Mouse (Mus musculus) hindbrain, embryonic 15.5 days (tissue): ENCODE measurements at regions not wholly inside any gene's neighbourhood (a gene's known extent, or its start where the extent isn't known, plus 50 kb on each side); places are given as distances from the start of the nearest gene placed in this dataset.

Source experiments
- ATAC-seq: fragments of 200-750 bp; cut with Nextera tagmentation; 2 replicates; pipeline ENCODE4 v1.8.0; 2017; ENCODE audit warnings: low read depth, moderate number of reproducible peaks, moderate TSS enrichment; ENCODE audit not compliant: low FRiP score
- H3K27ac ChIP-seq: fragments of 300-500 bp; sonication (generic); replicated peaks from 2 replicates; pipeline ENCODE4 v1.5.1; 2015; ENCODE audit warnings: mild to moderate bottlenecking, inconsistent platforms
- H3K27me3 ChIP-seq: fragments of 300-500 bp; sonication (generic); 2 replicates; pipeline ENCODE4 v1.6.1; 2015; ENCODE audit warnings: control low read depth, inconsistent platforms
- H3K36me3 ChIP-seq: fragments of 300-500 bp; sonication (generic); 2 replicates; pipeline ENCODE4 v1.6.1; 2015; ENCODE audit warnings: control low read depth, inconsistent platforms
- H3K4me1 ChIP-seq: fragments of 300-500 bp; sonication (generic); replicated peaks from 2 replicates; pipeline ENCODE4 v1.6.1; 2015; ENCODE audit warnings: control low read depth, inconsistent platforms
- H3K4me2 ChIP-seq: fragments of 300-500 bp; sonication (generic); 2 replicates; pipeline ENCODE4 v1.6.1; 2015; ENCODE audit warnings: moderate library complexity, mild to moderate bottlenecking, inconsistent platforms
- H3K4me3 ChIP-seq: fragments of 300-500 bp; sonication (generic); 2 replicates; pipeline ENCODE4 v1.5.1; 2015; ENCODE audit warnings: mild to moderate bottlenecking, inconsistent platforms
- H3K9ac ChIP-seq: fragments of 300-500 bp; sonication (generic); 2 replicates; pipeline ENCODE4 v1.6.1; 2015; ENCODE audit warnings: inconsistent platforms
- H3K9me3 ChIP-seq: fragments of 300-500 bp; sonication (generic); 2 replicates; pipeline ENCODE4 v1.6.1; 2016; ENCODE audit warnings: control low read depth, inconsistent platforms
- WGBS: fragments of 180-500 bp; shearing (Covaris S2); methylation state at CpG from one replicate; pipeline ENCODE4 v1.1.7; 2015; 5-methylcytosine and 5-hydroxymethylcytosine counted together

DNA sequence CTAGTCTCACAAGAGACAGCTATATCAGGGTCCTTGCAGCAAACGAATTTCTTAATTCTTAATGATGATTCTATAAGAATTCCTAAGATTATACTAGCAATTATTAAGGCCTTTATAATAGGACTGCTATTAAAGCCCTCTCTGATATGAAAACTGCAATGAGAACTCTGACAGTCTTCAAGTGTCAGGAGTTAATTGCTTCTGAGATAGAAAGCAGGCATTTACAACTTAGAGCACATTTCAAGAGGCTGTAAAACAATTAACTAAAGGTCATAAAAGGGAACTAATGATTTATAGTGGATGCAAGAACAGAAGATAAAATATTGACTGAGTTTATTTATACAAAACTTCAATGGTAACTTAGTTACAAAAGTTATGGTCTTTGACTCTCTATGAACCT, 84.9 kb upstream of the Phlpp1 start:
- H3K36me3 ChIP-seq = no peaks in the 10 kb centered on the region
- H3K9me3 ChIP-seq = no peaks in the 10 kb centered on the region
- H3K9ac ChIP-seq = no peak overlapping the region
- no peak overlapping the region for H3K4me3 ChIP-seq
- H3K27ac ChIP-seq = no peak overlapping the region
- WGBS = 60% methylated on average over 1 of the region's 1 CpGs
- no peak for ATAC-seq
- H3K27me3 ChIP-seq = no peaks in the 10 kb centered on the region
- no peak overlapping the region for H3K4me2 ChIP-seq
- H3K4me1 ChIP-seq = no peaks in the 10 kb centered on the region

DNA sequence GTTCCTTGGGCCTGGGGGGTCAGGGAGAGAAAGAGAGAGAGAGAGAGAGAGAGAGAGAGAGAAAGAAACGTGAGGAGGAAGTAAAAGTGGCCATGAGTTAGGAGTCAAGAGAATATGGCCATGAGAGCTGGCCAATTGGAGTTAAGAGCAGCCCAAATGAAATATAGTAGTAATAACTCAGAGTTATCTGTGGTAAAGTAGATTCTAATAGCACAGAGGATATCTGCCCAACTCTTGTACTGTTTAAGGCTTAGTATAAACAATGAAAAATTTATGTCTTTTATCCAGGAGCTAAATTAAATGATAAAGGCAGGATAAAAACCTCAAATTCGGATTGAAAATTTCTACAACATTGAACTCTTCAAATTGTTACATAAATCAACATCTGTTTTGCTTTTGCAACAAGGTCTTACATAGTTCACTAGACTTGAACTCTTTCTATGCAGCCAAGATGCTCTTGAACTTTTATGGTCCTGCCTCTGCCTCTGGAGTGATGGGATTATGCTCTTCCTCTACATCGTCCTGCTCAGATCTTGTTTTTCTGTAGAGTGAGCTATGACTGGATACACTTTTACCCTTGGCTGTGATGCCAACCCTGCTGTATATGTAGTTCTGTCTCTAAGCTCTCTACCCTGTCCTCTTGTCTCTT, 78.5 kb upstream of the Phlpp1 start:
- Histone ChIP-seq H3K9ac (no peak overlapping the region), H3K27ac (no peak overlapping the region), H3K27me3 (no peaks in the 10 kb centered on the region), H3K4me2 (no peak overlapping the region), H3K36me3 (no peaks in the 10 kb centered on the region), H3K9me3 (no peaks in the 10 kb centered on the region), H3K4me1 (0 out of 2 replicates have a peak, but pooled peaks cover 4% of the 10 kb centered on the region), H3K4me3 (no peak overlapping the region)
- no peak for ATAC-seq
- WGBS = 83% methylated on average over 3 of the region's 3 CpGs

DNA sequence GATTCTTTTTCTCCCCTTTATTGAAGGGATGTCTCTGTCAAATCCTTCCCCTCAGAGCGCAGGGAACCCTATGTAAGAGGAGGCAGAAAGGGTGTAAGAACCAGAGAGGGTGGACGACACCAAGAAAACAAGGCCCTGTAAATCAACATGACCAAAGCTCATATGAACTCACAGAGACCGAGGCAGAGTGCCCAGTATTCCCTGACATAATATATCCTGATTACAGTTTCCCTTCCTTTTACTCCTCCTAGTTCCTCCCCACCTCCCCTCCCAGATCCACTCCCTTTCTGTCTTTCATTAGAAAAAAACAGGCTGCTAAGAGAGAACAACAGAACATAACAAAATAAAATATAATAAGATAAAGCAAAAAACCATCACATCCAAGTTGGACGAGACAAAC, 77.7 kb upstream of the Phlpp1 start:
- H3K4me3 ChIP-seq = no peak overlapping the region
- no peak for ATAC-seq
- no peak overlapping the region for H3K4me2 ChIP-seq
- no peaks in the 10 kb centered on the region for H3K27me3 ChIP-seq
- H3K27ac ChIP-seq = no peak overlapping the region
- no peaks in the 10 kb centered on the region for H3K36me3 ChIP-seq
- H3K4me1 ChIP-seq = 0 out of 2 replicates have a peak, but pooled peaks cover 4% of the 10 kb centered on the region
- 81% methylated on average over 4 of the region's 4 CpGs for WGBS
- no peak overlapping the region for H3K9ac ChIP-seq
- no peaks in the 10 kb centered on the region for H3K9me3 ChIP-seq

DNA sequence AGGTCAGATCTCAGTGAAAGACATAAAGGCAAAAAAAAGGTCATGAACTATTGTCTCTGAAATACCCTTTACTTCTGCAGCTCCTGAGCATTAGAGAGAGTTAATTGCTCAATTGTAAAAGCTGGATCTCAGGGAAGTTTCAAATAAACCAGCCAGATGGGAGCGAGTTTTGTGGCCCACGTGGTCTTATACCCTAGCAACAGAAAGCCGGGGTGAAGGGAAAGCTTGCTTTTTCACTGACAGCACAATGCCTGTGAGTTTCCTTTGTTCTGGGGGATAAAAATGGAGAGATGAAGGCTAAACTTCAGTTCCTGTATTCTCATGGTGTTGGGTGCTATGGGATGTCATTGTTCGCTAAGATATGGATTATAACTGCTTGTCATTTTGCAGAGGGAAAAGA, 75.2 kb upstream of the Phlpp1 start:
- no peaks in the 10 kb centered on the region for H3K27me3 ChIP-seq
- no peak overlapping the region for H3K9ac ChIP-seq
- no peak overlapping the region for H3K4me2 ChIP-seq
- H3K27ac ChIP-seq = no peak overlapping the region
- no peak overlapping the region for H3K4me3 ChIP-seq
- peak; percentile 59; the same call in 1 of the 2 replicates for ATAC-seq
- 29% methylated on average over 4 of the region's 4 CpGs for WGBS
- no peaks in the 10 kb centered on the region for H3K9me3 ChIP-seq
- 0 out of 2 replicates have a peak, but pooled peaks cover 4% of the 10 kb centered on the region for H3K4me1 ChIP-seq
- H3K36me3 ChIP-seq = no peaks in the 10 kb centered on the region

DNA sequence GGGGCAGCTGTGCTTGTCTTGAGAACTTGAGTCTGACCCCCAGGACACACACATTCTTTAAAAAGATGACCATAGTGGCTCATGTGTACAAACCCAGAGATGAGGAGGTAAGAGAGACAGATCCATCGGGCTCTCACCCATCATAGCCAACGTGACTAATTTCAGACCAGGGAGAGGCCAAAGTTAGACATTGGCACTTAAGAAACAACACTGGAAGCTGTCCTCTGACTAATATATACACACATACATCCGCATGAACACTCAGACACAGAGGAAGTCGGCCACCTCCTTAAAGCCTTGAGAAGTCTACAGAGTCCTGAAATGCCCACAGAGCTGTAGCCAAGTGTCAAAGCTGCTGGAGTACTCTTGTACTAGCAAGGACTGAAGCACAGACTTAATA, 74.4 kb upstream of the Phlpp1 start:
- H3K4me3 ChIP-seq = no peak overlapping the region
- 0 out of 2 replicates have a peak, but pooled peaks cover 4% of the 10 kb centered on the region for H3K4me1 ChIP-seq
- no peaks in the 10 kb centered on the region for H3K36me3 ChIP-seq
- ATAC-seq = no peak
- no peak overlapping the region for H3K4me2 ChIP-seq
- no peaks in the 10 kb centered on the region for H3K9me3 ChIP-seq
- no peak overlapping the region for H3K27ac ChIP-seq
- WGBS = 91% methylated on average over 4 of the region's 4 CpGs
- no peaks in the 10 kb centered on the region for H3K27me3 ChIP-seq
- H3K9ac ChIP-seq = no peak overlapping the region

DNA sequence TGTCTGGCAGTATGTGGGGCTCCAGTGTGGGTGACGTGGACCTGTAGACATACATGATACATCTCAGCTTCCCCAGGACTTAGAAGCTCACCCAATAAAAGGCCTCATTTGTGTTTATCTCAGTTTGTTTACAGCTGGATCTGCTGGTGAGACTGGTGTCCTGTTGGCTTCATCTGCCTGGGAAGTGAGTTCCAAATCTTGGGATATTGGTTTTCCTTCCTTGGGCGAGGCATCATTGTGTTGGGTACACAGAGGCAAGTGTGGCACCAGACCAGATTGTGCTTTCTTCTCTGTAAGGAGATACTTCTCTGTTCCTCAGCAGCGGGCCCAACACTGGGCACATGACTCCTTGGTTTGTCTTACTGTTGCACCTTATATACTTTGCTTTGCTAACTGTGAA, 70.9 kb upstream of the Phlpp1 start:
- H3K27ac ChIP-seq = no peak overlapping the region
- no peaks in the 10 kb centered on the region for H3K9me3 ChIP-seq
- H3K9ac ChIP-seq = no peak overlapping the region
- H3K4me1 ChIP-seq = 0 out of 2 replicates have a peak, but pooled peaks cover 4% of the 10 kb centered on the region
- H3K4me2 ChIP-seq = no peak overlapping the region
- no peak overlapping the region for H3K4me3 ChIP-seq
- ATAC-seq = no peak
- no peaks in the 10 kb centered on the region for H3K27me3 ChIP-seq
- 95% methylated on average over 3 of the region's 3 CpGs for WGBS
- no peaks in the 10 kb centered on the region for H3K36me3 ChIP-seq

DNA sequence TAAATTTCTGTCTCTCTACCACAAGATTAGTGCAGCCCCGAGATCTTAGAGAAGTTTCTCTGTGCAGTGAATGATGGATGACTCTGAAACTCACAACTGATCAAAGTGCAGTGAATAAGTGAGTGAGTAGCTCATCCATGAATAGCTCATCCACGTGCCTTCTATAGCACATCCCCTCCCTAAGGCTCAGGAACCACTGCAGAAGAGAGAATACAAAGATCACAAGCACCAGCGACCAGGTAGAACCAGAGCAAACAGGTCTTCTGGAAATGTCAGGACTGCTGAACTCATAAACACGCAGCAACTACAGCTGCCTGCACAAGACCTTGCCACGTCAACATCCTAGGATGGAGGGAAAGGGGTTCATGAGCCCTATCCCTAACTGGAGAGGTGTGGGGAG, 69.0 kb upstream of the Phlpp1 start:
- WGBS = 79% methylated on average over 5 of the region's 5 CpGs
- Histone ChIP-seq H3K4me3 (no peak overlapping the region), H3K27me3 (no peaks in the 10 kb centered on the region), H3K36me3 (no peaks in the 10 kb centered on the region), H3K9ac (no peak overlapping the region), H3K4me1 (no peaks in the 10 kb centered on the region), H3K27ac (no peak overlapping the region), H3K9me3 (no peaks in the 10 kb centered on the region), H3K4me2 (no peak overlapping the region)
- no peak for ATAC-seq

DNA sequence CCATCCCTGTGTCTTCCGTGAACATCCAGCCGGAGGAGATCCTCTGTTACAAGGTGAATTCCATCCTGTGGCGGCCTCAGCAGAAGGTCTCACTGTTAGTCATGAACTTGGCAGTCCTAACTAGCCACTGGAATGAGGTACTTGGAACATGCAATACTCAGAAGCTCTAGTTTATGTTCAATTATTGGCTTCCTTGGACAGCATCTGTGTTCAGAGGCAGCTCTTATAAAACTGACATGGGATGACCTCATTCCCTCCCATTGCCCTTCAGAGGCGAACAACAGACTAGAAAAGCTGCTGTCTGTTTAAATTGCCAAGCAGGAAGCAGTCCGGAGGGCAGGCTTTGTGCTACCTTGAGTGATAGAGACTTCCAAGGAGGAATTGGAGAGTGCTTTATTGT, 62.5 kb upstream of the Phlpp1 start:
- 77% methylated on average over 5 of the region's 5 CpGs for WGBS
- Histone ChIP-seq H3K36me3 (no peaks in the 10 kb centered on the region), H3K27ac (no peak overlapping the region), H3K4me2 (no peak overlapping the region), H3K9ac (no peak overlapping the region), H3K9me3 (no peaks in the 10 kb centered on the region), H3K27me3 (no peaks in the 10 kb centered on the region), H3K4me1 (no peaks in the 10 kb centered on the region), H3K4me3 (no peak overlapping the region)
- no peak for ATAC-seq
